Mouse (Mus musculus): Measurements from ENCODE around the gene Ap1m1. TPM values are rescaled to one million over a fixed set of nuclear protein-coding genes. Genes with fewer than 3 reads are reported as not detected.

Gene Ap1m1
- 191 and 210 TPM in 2 replicates for polyA plus RNA-seq (2012; ENCODE audit: low replicate concordance)

GRCm38 (mm10) chr8:72239499-72240402 is at the start of gene Ap1m1:
Gene Ap1m1 (plus strand): TSS chr8:72240018.

GRCm38 (mm10) chr8:72212751-72213150 is 27.1 kb upstream of the Ap1m1 start, which contains the start of gene Cib3:
Gene Cib3 (minus strand): TSS chr8:72212837.

GRCm38 (mm10) chr8:72213536-72213935 is 26.3 kb upstream of the Ap1m1 start, which contains the start of gene Gm11034:
Gene Gm11034 (minus strand): TSS chr8:72213636.

GRCm38 (mm10) chr8:72219541-72220363 is 20.1 kb upstream of the Ap1m1 start, which contains the start of gene Fam32a:
Gene Fam32a (plus strand): TSS chr8:72219730.

GRCm38 (mm10) chr8:72305210-72305905 is 65.5 kb downstream of the Ap1m1 start, which contains the start of gene Gm10282:
Gene Gm10282 (minus strand): TSS chr8:72305260.

Other genes with a start within 250 kb of the Ap1m1 start
- 6.8 and 30.5 TPM in 2 replicates for gene Cyp4f18, start 230.4 kb upstream of the Ap1m1 start, polyA plus RNA-seq (2012; ENCODE audit: low replicate concordance)
- not detected in 2 replicates for gene Olfr372, start 198.8 kb upstream of the Ap1m1 start, polyA plus RNA-seq (2012; ENCODE audit: low replicate concordance)
- 0.06 TPM in 1 of 2 replicates, not detected in the other for gene Olfr373, start 156.8 kb upstream of the Ap1m1 start, polyA plus RNA-seq (2012; ENCODE audit: low replicate concordance)
- gene Olfr374, start 133.0 kb upstream of the Ap1m1 start, polyA plus RNA-seq (2012; ENCODE audit: low replicate concordance): 0.02 TPM in 1 of 2 replicates, not detected in the other
- gene Tpm4, start 105.0 kb upstream of the Ap1m1 start, polyA plus RNA-seq (2012; ENCODE audit: low replicate concordance): 15.1 and 15.6 TPM in 2 replicates
- gene Rab8a, start 78.8 kb upstream of the Ap1m1 start, polyA plus RNA-seq (2012; ENCODE audit: low replicate concordance): 24.9 and 70.2 TPM in 2 replicates
- gene Hsh2d, start 50.4 kb upstream of the Ap1m1 start, polyA plus RNA-seq (2012; ENCODE audit: low replicate concordance): 4.4 and 24.5 TPM in 2 replicates
- not detected in 2 replicates for gene Cib3, start 27.2 kb upstream of the Ap1m1 start, polyA plus RNA-seq (2012; ENCODE audit: low replicate concordance)
- not detected in 2 replicates for gene Gm11034, start 26.4 kb upstream of the Ap1m1 start, polyA plus RNA-seq (2012; ENCODE audit: low replicate concordance)
- 18.2 and 24.8 TPM in 2 replicates for gene Fam32a, start 20.3 kb upstream of the Ap1m1 start, polyA plus RNA-seq (2012; ENCODE audit: low replicate concordance)
- 10.7 and 26.0 TPM in 2 replicates for gene Gm10282, start 65.2 kb downstream of the Ap1m1 start, polyA plus RNA-seq (2012; ENCODE audit: low replicate concordance)
- gene Klf2, start 79.0 kb downstream of the Ap1m1 start, polyA plus RNA-seq (2012; ENCODE audit: low replicate concordance): 116 and 306 TPM in 2 replicates
- 8.6 and 16.4 TPM in 2 replicates for gene Eps15l1, start 181.4 kb downstream of the Ap1m1 start, polyA plus RNA-seq (2012; ENCODE audit: low replicate concordance)
- gene Calr3, start 203.9 kb downstream of the Ap1m1 start, polyA plus RNA-seq (2012; ENCODE audit: low replicate concordance): not detected in 2 replicates
- gene 1700030K09Rik, start 203.9 kb downstream of the Ap1m1 start, polyA plus RNA-seq (2012; ENCODE audit: low replicate concordance): 1.0 and 3.1 TPM in 2 replicates
- gene Cherp, start 235.2 kb downstream of the Ap1m1 start, polyA plus RNA-seq (2012; ENCODE audit: low replicate concordance): 282 and 303 TPM in 2 replicates